Mouse (Mus musculus) neural tube, embryonic 15.5 days (tissue): Measurements from ENCODE around the gene Olfm1. TPM values are rescaled to one million over a fixed set of nuclear protein-coding genes. Genes with fewer than 3 reads are reported as not detected.
A peak's percentile ranks its signal among the peaks of the same experiment; 100 is the strongest.

Experiments
- ATAC-seq: fragments of 200-750 bp; cut with Nextera tagmentation; 2 replicates; pipeline ENCODE4 v1.8.0; 2017; ENCODE audit warnings: mild to moderate bottlenecking, moderate TSS enrichment, moderate library complexity; ENCODE audit not compliant: low FRiP score
- H3K27ac ChIP-seq: fragments of 300-500 bp; sonication (generic); replicated peaks from 2 replicates; pipeline ENCODE4 v1.5.1; 2015; ENCODE audit warnings: mild to moderate bottlenecking, inconsistent platforms
- H3K27me3 ChIP-seq: fragments of 300-500 bp; sonication (generic); replicated peaks from 2 replicates; pipeline ENCODE4 v1.6.1; 2015; ENCODE audit warnings: inconsistent platforms
- H3K36me3 ChIP-seq: fragments of 300-500 bp; sonication (generic); 2 replicates; pipeline ENCODE4 v1.6.1; 2015; ENCODE audit warnings: inconsistent platforms
- H3K4me1 ChIP-seq: fragments of 300-500 bp; sonication (generic); 2 replicates; pipeline ENCODE4 v1.6.1; 2015; ENCODE audit warnings: inconsistent platforms
- H3K4me2 ChIP-seq: fragments of 300-500 bp; sonication (generic); 2 replicates; pipeline ENCODE4 v1.6.1; 2015; ENCODE audit warnings: inconsistent platforms, mild to moderate bottlenecking, moderate library complexity
- H3K4me3 ChIP-seq: fragments of 300-500 bp; sonication (generic); replicated peaks from 2 replicates; pipeline ENCODE4 v1.5.1; 2015; ENCODE audit warnings: mild to moderate bottlenecking, inconsistent platforms
- H3K9ac ChIP-seq: fragments of 300-500 bp; sonication (generic); replicated peaks from 2 replicates; pipeline ENCODE4 v1.6.1; 2015; ENCODE audit warnings: mild to moderate bottlenecking, inconsistent platforms
- H3K9me3 ChIP-seq: fragments of 300-500 bp; sonication (generic); replicated peaks from 2 replicates; pipeline ENCODE4 v1.6.1; 2016; ENCODE audit warnings: inconsistent platforms
- WGBS: fragments of 180-500 bp; shearing (Covaris S2); methylation state at CpG from one replicate; pipeline ENCODE4 v1.1.7; 2015; ENCODE audit warnings: mixed read lengths; 5-methylcytosine and 5-hydroxymethylcytosine counted together
- polyA plus RNA-seq: library from polyadenylated mRNA; unstranded; fragments of >200 nt; fragmentation: Nextera tagmentation; extraction: Ambion mirVana; gene quantifications from 2 replicates; pipeline ENCODE4 v1.2.1, GENCODE M21; 2015

The Olfm1 gene
- polyA plus RNA-seq, 1 experiment from 2014 or later, result 363 TPM

DNA sequence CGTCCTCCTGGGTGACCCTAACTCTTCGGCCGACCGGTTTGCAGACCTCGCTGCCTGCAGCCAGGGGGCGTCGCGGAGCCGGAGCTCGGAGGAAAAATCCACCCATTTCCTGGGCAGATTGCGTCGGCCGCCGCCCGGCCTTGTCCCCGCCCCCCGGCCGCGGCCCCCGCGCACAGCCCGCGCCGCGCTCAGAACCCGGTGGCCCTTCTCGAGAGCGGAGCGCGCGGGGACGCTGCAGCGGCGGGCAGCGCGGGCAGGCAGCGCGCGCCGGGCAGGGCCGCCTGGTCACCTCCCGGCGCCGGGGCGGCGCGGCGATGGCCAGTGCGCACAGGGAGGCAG, 12.6 kb downstream of the Olfm1 start:
- peak overlapping the region; percentile 67 for H3K4me3 ChIP-seq
- H3K9ac ChIP-seq, result peak overlapping the region; percentile 85
- H3K36me3 ChIP-seq, result no peaks in the 10 kb centered on the region; the same call in 1 of the 2 replicates
- peaks cover 57% of the 10 kb centered on the region for H3K4me1 ChIP-seq
- H3K27me3 ChIP-seq, result no peaks in the 10 kb centered on the region
- H3K9me3 ChIP-seq, result no peaks in the 10 kb centered on the region
- H3K4me2 ChIP-seq, result peak overlapping the region; percentile 96
- 0% methylated on average over 17 of the region's 49 CpGs for WGBS
- peak overlapping the region; percentile 75 for H3K27ac ChIP-seq
- ATAC-seq, result peak; percentile 86

DNA sequence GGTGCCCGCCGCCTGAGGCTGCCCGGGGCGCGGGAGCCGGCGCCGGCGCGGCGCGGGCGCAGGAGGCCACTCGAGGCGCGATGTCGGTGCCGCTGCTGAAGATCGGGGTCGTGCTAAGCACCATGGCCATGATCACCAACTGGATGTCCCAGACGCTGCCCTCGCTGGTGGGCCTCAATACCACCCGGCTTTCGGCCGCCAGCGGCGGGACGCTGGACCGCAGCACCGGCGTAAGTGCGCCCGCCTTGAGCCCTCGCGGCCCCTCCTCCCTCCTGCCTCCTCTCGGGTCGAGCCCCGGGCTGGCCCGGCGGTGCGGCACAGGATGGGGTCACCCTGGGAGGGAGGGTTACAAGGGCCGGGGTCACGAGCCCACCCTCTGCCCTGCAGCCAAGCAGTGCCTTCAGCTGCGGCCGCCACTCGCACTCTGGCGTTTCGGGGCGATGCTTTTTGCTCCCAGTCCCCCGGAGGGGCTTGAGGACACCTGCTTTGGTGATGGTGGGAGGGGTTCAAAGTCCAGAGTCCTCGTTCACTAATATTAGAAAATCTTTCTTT, 13.2 kb downstream of the Olfm1 start:
- Histone ChIP-seq H3K36me3 (no peaks in the 10 kb centered on the region; the same call in 1 of the 2 replicates), H3K27ac (peak overlapping the region; percentile 75), H3K27me3 (no peaks in the 10 kb centered on the region), H3K9me3 (no peaks in the 10 kb centered on the region), H3K9ac (peak overlapping the region; percentile 85), H3K4me3 (peak overlapping the region; percentile 67), H3K4me1 (peaks cover 62% of the 10 kb centered on the region), H3K4me2 (peak overlapping the region; percentile 96)
- peak; percentile 11; the same call in 1 of the 2 replicates for ATAC-seq
- under 1% methylated on average over 50 of the region's 51 CpGs for WGBS

DNA sequence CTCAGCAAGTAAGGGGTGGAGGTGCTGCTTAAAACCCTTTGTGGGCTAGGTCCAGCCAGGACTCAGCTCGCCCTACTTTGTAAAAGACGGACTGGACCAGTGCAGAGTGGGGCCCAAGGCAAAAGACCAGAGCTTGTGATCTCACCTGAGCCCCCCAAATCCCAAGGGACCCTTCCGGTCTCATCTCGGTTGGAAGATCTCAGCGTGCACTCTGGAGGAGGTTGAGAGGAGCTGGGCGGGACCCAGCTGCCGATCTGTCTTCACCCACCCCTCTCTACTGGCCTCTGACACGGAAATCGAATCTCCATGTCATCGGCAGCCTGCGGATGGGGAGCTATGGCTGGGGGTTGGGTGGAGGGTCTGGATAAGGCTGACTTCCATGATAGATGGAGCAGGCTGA, 13.7 kb downstream of the Olfm1 start:
- WGBS, result 11% methylated on average over 11 of the region's 11 CpGs
- ATAC-seq, result no peak
- Histone ChIP-seq H3K4me2 (peak overlapping the region; percentile 96), H3K9me3 (no peaks in the 10 kb centered on the region), H3K4me1 (peaks cover 67% of the 10 kb centered on the region), H3K27me3 (no peaks in the 10 kb centered on the region), H3K9ac (peak overlapping the region; percentile 85), H3K4me3 (peak overlapping the region; percentile 67), H3K27ac (no peak overlapping the region; the same call in 1 of the 2 replicates), H3K36me3 (no peaks in the 10 kb centered on the region; the same call in 1 of the 2 replicates)

DNA sequence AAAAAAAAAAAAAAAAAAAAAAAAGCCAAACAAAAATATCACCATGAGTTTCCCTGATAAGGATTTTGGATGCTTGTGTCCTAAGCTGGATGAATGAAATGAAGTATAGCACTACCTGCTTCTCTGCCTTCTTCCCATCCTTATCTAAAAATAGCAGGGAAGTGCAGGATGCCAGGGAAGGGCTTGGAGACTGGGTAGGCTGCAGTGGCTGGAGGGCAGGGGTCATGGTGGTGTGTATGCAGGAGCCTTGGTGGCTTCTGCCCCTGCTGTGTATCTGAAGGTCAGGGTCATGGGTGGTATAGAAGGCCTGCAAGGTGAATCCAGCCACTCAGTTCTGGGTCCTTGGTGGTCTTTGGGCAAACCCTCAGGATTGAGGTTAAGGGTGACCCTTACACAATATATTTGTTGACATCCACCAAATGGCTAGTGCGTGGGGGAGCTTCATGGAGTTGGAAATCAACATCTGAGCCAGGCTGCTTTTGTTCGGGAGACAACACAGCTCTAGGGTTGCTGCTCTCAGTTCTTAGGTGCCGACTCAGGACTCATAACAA, 14.5 kb downstream of the Olfm1 start:
- peak overlapping the region; percentile 85; the same call in 1 of the 2 replicates for H3K9ac ChIP-seq
- WGBS, result 63% methylated on average over 3 of the region's 3 CpGs
- no peak for ATAC-seq
- H3K4me1 ChIP-seq, result peaks cover 75% of the 10 kb centered on the region
- H3K36me3 ChIP-seq, result no peaks in the 10 kb centered on the region; the same call in 1 of the 2 replicates
- H3K9me3 ChIP-seq, result no peaks in the 10 kb centered on the region
- H3K27ac ChIP-seq, result no peak overlapping the region
- H3K27me3 ChIP-seq, result no peaks in the 10 kb centered on the region
- peak overlapping the region; percentile 96 for H3K4me2 ChIP-seq
- H3K4me3 ChIP-seq, result peak overlapping the region; percentile 67

DNA sequence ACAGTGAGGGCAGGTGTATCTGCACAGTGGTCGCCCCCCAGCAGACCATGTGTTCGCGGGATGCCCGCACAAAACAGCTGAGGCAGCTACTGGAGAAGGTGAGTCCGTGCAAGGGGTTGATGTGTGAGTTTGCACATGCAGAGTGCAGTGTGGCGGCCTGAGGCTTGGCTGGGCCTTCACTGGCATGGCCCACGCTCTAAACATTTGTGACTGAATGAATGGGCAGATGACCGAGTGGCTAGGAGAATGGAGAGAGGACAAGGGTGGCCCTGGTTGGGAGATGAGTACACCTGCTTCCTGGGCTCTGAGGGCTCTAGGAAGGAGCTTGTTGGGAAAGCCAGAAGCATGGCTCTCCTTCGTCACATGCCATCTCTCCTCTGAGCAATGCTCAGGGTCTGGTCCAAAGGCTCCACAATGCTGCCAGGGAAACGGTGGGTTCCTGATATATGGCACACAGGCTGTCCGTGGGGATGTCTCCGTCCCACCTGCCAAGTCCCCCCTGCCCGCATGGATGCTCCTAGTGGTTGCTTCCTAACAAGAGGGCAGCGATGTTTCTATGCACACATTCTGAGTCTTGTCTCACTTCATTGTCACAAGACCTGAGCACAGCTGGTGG, 15.4 kb downstream of the Olfm1 start:
- H3K36me3 ChIP-seq, result peaks cover 4% of the 10 kb centered on the region
- no peak overlapping the region for H3K4me3 ChIP-seq
- no peaks in the 10 kb centered on the region for H3K9me3 ChIP-seq
- peak overlapping the region; percentile 96 for H3K4me2 ChIP-seq
- peaks cover 85% of the 10 kb centered on the region for H3K4me1 ChIP-seq
- no peak overlapping the region; the same call in 1 of the 2 replicates for H3K9ac ChIP-seq
- 0 out of 2 replicates have a peak overlapping the region, but pooled peaks have one; percentile 49 for H3K27ac ChIP-seq
- 81% methylated on average over 14 of the region's 14 CpGs for WGBS
- ATAC-seq, result no peak
- H3K27me3 ChIP-seq, result no peaks in the 10 kb centered on the region

DNA sequence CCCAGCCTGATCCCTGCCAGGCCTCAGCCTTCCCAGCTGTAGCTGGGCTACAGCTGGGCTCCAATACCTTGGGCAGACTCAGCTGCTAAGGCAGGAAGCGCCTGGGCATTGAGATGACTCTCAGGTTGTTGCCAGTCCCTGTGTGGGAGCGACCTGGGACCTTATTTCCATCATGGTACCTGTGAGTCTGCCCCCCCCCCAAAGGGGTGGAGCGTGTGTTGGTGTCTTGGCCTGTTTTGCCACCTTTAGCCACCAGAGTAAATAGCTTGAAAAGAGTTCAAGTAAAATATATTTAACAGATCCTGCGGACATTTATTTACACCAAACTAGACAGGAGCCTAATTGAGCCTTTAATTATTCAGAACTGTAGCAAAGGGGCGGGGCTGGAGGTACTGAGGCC, 16.4 kb downstream of the Olfm1 start:
- H3K9me3 ChIP-seq, result no peaks in the 10 kb centered on the region
- WGBS, result 70% methylated on average over 5 of the region's 5 CpGs
- H3K36me3 ChIP-seq, result peaks cover 8% of the 10 kb centered on the region
- H3K4me1 ChIP-seq, result peaks cover 89% of the 10 kb centered on the region
- no peak overlapping the region for H3K4me3 ChIP-seq
- H3K27ac ChIP-seq, result peak overlapping the region; percentile 49; the same call in 1 of the 2 replicates
- no peak for ATAC-seq
- H3K4me2 ChIP-seq, result peak overlapping the region; percentile 11; the same call in 1 of the 2 replicates
- H3K27me3 ChIP-seq, result no peaks in the 10 kb centered on the region
- no peak overlapping the region for H3K9ac ChIP-seq

DNA sequence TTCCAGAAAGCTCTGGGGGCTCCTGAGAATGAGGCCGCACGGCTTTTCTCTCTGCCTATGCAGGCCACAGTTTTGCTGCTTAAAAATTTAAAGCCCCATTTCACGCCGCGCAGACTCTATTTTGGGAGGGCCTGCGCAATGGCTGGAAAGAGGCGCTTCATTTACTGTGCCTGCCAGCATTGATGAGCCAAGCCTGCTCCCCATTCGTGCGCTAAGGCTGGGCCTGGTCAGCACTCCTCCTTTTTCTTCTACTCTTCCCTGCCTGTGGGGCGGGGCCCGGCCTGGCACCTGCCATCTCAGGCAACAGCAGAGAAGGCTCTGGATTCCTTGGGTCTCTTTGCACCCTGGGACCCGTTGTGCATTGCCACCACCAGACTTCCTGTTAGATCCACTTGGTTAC, 16.9 kb downstream of the Olfm1 start:
- no peak for ATAC-seq
- H3K27ac ChIP-seq, result peak overlapping the region; percentile 49

DNA sequence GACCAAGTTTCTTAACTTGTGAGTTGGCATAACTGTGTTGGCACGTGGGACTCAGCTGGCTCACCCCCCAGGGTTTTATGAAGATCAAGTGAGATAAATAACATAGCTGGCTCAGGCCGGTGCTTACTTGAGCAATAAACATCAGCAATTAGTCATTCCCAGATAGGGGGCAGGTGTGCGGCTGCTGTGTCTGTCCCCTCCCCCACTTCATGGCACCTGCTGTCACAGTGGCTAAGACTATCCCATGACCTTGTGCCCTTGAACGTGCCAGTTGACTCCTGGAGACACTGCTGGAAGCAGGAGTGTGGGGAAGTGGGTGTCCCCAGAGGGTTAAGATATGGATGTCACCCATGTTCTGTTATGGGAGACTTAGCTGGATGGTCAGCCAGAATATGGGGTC, 17.5 kb downstream of the Olfm1 start:
- H3K4me1 ChIP-seq, result peaks cover 78% of the 10 kb centered on the region
- no peak overlapping the region for H3K4me3 ChIP-seq
- ATAC-seq, result no peak
- H3K4me2 ChIP-seq, result peak overlapping the region; percentile 11
- H3K27ac ChIP-seq, result peak overlapping the region; percentile 49
- H3K9me3 ChIP-seq, result no peaks in the 10 kb centered on the region
- WGBS, result 22% methylated on average over 4 of the region's 4 CpGs
- H3K36me3 ChIP-seq, result peaks cover 19% of the 10 kb centered on the region
- H3K9ac ChIP-seq, result no peak overlapping the region
- no peaks in the 10 kb centered on the region for H3K27me3 ChIP-seq

More for the DNA sequence above, 16.9 kb downstream of the Olfm1 start:
- Histone ChIP-seq H3K9ac (no peak overlapping the region), H3K4me3 (no peak overlapping the region), H3K27me3 (no peaks in the 10 kb centered on the region), H3K9me3 (no peaks in the 10 kb centered on the region), H3K4me2 (peak overlapping the region; percentile 11), H3K36me3 (peaks cover 13% of the 10 kb centered on the region), H3K4me1 (peaks cover 85% of the 10 kb centered on the region)
- WGBS, result 53% methylated on average over 12 of the region's 12 CpGs

DNA sequence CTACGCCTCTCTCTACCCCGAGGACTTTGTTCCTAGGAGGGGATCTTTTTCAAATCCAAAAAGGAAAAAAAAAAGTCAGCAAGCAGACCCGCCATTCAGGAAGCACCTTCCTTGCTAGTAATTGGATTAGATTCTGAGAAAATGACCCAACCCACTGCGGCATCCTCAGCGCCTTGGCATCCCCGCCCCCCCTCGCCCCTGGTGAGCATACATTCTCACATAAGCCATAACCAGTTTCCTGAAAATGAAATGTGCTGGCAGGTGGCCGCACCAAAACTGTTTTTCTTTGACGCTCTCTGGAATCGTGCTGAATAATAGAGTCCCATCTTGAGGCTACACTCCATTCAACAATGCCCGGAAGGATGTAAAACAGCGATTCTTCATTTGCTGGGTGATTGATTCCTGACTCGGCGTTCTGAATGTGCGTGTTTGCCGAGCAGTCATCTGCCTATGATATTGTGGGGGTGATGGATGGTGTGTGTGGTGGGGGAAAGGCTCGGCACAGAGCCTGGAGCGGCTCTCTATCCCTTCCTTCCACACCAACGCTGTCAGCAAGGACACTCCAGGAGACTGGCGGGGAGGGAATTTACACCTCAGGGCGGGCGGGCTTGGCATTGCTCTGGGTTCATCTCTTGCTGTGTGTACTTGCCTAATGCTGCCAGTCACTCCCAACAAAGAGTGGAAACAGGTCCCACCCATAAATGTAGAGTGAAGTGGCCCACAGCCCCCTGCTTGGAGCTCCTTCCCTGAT, 18.9 kb downstream of the Olfm1 start:
- Histone ChIP-seq H3K36me3 (peaks cover 32% of the 10 kb centered on the region), H3K4me1 (peaks cover 69% of the 10 kb centered on the region)
- WGBS, result 38% methylated on average over 22 of the region's 22 CpGs

DNA sequence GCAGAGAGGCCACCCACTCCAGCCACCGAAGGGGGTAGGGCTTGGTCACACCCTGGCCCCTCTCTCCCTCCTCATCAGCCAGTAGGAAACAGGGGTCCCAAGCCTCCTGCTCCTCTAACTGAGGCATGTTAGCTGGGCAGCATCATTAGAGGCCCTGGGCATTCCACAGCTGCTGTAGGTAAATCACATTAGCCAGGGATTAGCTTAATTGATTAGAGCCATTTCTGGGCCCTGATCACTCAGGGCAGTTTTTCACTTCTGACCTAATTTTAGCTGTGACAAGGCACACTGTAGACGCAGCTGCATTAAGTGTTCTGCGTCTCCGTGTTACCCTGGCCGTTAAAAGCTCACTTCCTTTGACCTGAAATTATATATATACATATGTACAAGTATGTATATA, 20.1 kb downstream of the Olfm1 start:
- H3K4me1 ChIP-seq, result peaks cover 58% of the 10 kb centered on the region

More for the DNA sequence above, 18.9 kb downstream of the Olfm1 start:
- Histone ChIP-seq H3K4me3 (no peak overlapping the region), H3K9ac (0 out of 2 replicates have a peak overlapping the region, but pooled peaks have one; percentile 18), H3K9me3 (no peaks in the 10 kb centered on the region), H3K27me3 (no peaks in the 10 kb centered on the region), H3K4me2 (peak overlapping the region; percentile 26), H3K27ac (peak overlapping the region; percentile 51; the same call in 1 of the 2 replicates)
- 0 out of 2 replicates have a peak, but pooled peaks have one; percentile 22 for ATAC-seq

DNA sequence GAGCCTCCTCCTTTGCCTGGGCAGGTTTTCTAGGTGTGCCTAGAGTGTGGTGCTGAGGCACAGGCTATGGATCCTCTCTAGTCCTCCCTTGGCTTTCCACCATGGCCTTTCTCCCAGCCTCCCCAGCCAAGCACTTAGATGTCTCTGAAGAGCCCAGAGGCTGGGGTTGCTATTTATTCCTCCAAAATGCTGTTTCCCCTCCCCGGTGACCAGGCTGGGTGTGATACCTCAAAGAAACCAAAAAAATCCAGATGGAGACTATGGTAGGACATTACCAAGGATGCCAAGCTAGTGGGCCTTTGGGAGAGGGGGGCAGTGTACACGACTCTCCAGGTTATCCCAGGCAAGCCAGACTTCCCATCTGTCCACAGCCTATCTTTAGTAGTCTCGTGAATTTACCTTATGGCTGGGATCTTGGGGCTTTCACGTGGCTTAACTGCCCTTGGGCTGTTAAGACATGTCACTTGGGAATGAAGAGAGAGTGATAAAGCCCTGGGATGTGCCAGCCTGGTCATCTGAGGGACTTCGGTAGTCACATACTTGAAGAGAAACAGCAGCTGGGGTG, 23.5 kb downstream of the Olfm1 start:
- Histone ChIP-seq H3K27me3 (no peaks in the 10 kb centered on the region), H3K36me3 (peaks cover 40% of the 10 kb centered on the region), H3K9ac (no peak overlapping the region), H3K4me2 (no peak overlapping the region), H3K27ac (no peak overlapping the region), H3K4me3 (no peak overlapping the region), H3K9me3 (no peaks in the 10 kb centered on the region), H3K4me1 (peaks cover 24% of the 10 kb centered on the region)
- 79% methylated on average over 5 of the region's 5 CpGs for WGBS
- no peak for ATAC-seq

More for the DNA sequence above, 20.1 kb downstream of the Olfm1 start:
- Histone ChIP-seq H3K4me3 (no peak overlapping the region), H3K9ac (no peak overlapping the region), H3K27me3 (no peaks in the 10 kb centered on the region), H3K27ac (no peak overlapping the region), H3K9me3 (no peaks in the 10 kb centered on the region), H3K36me3 (peaks cover 40% of the 10 kb centered on the region), H3K4me2 (no peak overlapping the region)
- no peak for ATAC-seq
- WGBS, result 44% methylated on average over 5 of the region's 5 CpGs
